Mouse (Mus musculus): Measurements from ENCODE around the gene Taf1d. TPM values are rescaled to one million over a fixed set of nuclear protein-coding genes. Genes with fewer than 3 reads are reported as not detected.

Taf1d gene
- total and polyA plus RNA-seq, 2 experiments from 2014 or later = 46.0 to 49.1 TPM

DNA sequence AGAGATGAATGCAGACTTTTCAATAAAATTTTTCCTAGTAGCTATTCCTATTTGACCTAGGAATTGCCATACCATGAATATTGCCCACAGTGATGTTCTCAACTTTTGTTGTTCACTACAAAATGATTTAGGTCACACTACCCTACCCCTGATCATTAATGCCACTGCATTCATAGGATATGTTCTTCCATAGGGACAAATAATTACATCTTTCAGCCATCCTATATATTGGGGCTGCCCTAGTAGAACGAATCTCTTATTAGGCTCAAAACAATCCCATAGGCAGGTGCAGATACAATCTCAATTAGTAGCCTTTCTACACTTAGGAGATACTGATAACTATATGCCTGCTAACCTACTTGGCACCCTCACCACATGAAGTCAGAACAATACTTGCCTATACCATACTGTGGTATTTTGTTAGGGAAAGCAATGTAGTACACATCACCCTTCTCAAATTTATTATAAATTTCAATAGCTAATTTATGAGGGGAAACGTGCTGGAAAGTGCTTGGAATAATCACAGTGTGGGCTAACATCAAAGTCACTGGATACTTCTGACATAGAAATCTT, 12.2 kb downstream of the Taf1d start:
- H3K4me2 ChIP-seq (ENCODE audit: low read depth, low read length, poor library complexity, severe bottlenecking) = no peak overlapping the region
- no peak overlapping the region for H3K27ac ChIP-seq (ENCODE audit: low read depth, low read length)
- no peak overlapping the region for H3K9ac ChIP-seq (replicated peaks; ENCODE audit: low read length, poor library complexity, severe bottlenecking)
- WGBS = 82% methylated on average over 2 of the region's 2 CpGs
- H3K4me3 ChIP-seq (ENCODE audit: low read depth, low read length) = no peak overlapping the region
- no peaks in the 10 kb centered on the region for H3K27me3 ChIP-seq (ENCODE audit: insufficient read depth, low read length)
- ATAC-seq (ENCODE audit: low FRiP score) = no peak
- H3K4me1 ChIP-seq (ENCODE audit: insufficient read depth, low read length) = no peaks in the 10 kb centered on the region
- TF ChIP-seq CTCF (IDR thresholded peaks at IDR 0.05) = no peak
- H3K36me3 ChIP-seq (ENCODE audit: insufficient read depth, low read length) = peaks cover 32% of the 10 kb centered on the region
- H3K9me3 ChIP-seq (ENCODE audit: low read length) = no peaks in the 10 kb centered on the region
- DNase-seq (ENCODE audit: low spot score) = no peak

DNA sequence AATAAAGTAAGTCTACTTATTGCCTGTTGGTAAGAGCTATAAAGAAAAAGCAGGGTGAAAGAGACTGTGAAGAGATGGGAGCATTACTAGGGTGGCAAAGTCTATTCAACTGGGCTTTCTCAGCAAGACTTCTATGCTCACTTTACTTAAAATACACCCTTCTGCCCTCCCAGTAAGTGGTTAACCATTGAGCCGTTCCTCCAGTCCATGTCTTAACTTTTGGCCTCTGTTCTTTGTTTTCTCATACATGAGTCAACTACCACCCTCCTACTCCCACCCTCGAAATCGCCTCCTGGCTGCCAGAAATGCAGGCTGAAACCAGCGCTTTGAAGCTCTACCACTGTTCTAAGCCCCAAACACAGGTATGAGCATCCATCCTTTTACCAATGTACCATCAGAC, 31.8 kb downstream of the Taf1d start:
- H3K9ac ChIP-seq (replicated peaks; ENCODE audit: low read length, poor library complexity, severe bottlenecking) = no peak overlapping the region
- TF ChIP-seq CTCF (IDR thresholded peaks at IDR 0.05) = no peak
- no peaks in the 10 kb centered on the region for H3K4me1 ChIP-seq (ENCODE audit: insufficient read depth, low read length)
- DNase-seq (ENCODE audit: low spot score) = no peak
- no peak for ATAC-seq (ENCODE audit: low FRiP score)
- no peaks in the 10 kb centered on the region for H3K9me3 ChIP-seq (ENCODE audit: low read length)
- H3K27me3 ChIP-seq (ENCODE audit: insufficient read depth, low read length) = no peaks in the 10 kb centered on the region
- H3K36me3 ChIP-seq (ENCODE audit: insufficient read depth, low read length) = peaks cover 56% of the 10 kb centered on the region
- H3K4me3 ChIP-seq (ENCODE audit: low read depth, low read length) = no peak overlapping the region
- no peak overlapping the region for H3K27ac ChIP-seq (ENCODE audit: low read depth, low read length)
- no peak overlapping the region for H3K4me2 ChIP-seq (ENCODE audit: low read depth, low read length, poor library complexity, severe bottlenecking)
- WGBS = 92% methylated on average over 4 of the region's 4 CpGs

DNA sequence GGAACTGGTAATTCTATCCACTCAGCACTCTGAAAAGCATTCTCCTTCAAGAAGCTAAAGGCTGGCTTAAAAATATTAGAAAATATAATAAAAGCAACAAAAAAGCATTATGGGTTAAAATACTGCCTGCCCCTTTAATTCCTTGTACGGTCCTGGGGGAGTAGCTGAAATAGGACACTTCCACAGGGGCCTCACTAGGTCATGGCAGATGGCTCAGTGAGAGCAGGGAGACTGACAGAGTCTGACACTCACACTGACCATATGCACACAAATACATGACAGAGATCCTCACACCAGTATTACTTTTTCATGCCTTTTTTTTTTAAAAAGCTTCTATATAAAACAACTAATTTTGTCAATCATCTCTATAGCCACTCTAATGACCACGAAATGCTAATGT, 43.9 kb downstream of the Taf1d start:
- Histone ChIP-seq H3K4me3 (ENCODE audit: low read depth, low read length) (no peak overlapping the region), H3K9ac (replicated peaks; ENCODE audit: low read length, poor library complexity, severe bottlenecking) (no peak overlapping the region), H3K9me3 (ENCODE audit: low read length) (no peaks in the 10 kb centered on the region), H3K27ac (ENCODE audit: low read depth, low read length) (no peak overlapping the region), H3K4me1 (ENCODE audit: insufficient read depth, low read length) (no peaks in the 10 kb centered on the region), H3K4me2 (ENCODE audit: low read depth, low read length, poor library complexity, severe bottlenecking) (no peak overlapping the region), H3K27me3 (ENCODE audit: insufficient read depth, low read length) (no peaks in the 10 kb centered on the region), H3K36me3 (ENCODE audit: insufficient read depth, low read length) (peaks cover 20% of the 10 kb centered on the region)
- no peak for TF ChIP-seq CTCF (IDR thresholded peaks at IDR 0.05)
- 86% methylated on average over 2 of the region's 2 CpGs for WGBS
- ATAC-seq (ENCODE audit: low FRiP score) (no peak), DNase-seq (ENCODE audit: low spot score) (no peak)

DNA sequence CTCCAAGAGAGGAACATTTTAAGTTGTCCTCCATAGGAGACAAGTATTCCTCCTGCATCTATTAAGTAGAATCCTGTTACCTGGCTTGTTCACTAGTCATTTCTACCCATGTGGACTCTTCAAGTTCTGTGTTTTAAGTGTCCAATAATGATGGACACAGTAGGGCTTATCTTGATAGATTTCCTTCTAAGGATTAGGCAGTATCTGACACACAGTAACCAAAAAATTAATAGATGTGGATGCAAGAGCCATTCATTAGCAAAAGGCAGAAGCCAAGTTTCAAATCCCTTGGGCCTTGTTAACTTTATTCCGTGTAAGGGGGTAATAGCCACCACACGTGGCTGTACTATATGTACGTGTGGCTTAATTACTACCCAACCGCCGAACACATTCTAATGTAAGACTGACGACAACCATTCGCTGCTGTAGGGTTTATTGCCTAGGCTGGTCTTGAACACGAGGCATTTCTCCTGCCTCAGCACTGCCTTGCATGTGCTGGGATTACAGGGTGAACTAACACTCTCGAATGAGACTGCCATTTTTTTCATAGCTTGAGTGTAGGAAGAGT, 51.0 kb downstream of the Taf1d start:
- WGBS = 0% methylated on average over 9 of the region's 9 CpGs
- no peaks in the 10 kb centered on the region for H3K9me3 ChIP-seq (ENCODE audit: low read length)
- peak overlapping the region; percentile 82 for H3K4me3 ChIP-seq (ENCODE audit: low read depth, low read length)
- H3K27ac ChIP-seq (ENCODE audit: low read depth, low read length) = peak overlapping the region; percentile 86
- H3K36me3 ChIP-seq (ENCODE audit: insufficient read depth, low read length) = no peaks in the 10 kb centered on the region
- DNase-seq (ENCODE audit: low spot score) (no peak), ATAC-seq (ENCODE audit: low FRiP score) (no peak; the same call in 1 of the 2 replicates)
- peak overlapping the region; percentile 83 for H3K9ac ChIP-seq (replicated peaks; ENCODE audit: low read length, poor library complexity, severe bottlenecking)
- TF ChIP-seq CTCF (IDR thresholded peaks at IDR 0.05) = no peak
- no peaks in the 10 kb centered on the region for H3K4me1 ChIP-seq (ENCODE audit: insufficient read depth, low read length)
- H3K4me2 ChIP-seq (ENCODE audit: low read depth, low read length, poor library complexity, severe bottlenecking) = peak overlapping the region; percentile 61
- 0 out of 2 replicates have a peak, but pooled peaks cover 5% of the 10 kb centered on the region for H3K27me3 ChIP-seq (ENCODE audit: insufficient read depth, low read length)

DNA sequence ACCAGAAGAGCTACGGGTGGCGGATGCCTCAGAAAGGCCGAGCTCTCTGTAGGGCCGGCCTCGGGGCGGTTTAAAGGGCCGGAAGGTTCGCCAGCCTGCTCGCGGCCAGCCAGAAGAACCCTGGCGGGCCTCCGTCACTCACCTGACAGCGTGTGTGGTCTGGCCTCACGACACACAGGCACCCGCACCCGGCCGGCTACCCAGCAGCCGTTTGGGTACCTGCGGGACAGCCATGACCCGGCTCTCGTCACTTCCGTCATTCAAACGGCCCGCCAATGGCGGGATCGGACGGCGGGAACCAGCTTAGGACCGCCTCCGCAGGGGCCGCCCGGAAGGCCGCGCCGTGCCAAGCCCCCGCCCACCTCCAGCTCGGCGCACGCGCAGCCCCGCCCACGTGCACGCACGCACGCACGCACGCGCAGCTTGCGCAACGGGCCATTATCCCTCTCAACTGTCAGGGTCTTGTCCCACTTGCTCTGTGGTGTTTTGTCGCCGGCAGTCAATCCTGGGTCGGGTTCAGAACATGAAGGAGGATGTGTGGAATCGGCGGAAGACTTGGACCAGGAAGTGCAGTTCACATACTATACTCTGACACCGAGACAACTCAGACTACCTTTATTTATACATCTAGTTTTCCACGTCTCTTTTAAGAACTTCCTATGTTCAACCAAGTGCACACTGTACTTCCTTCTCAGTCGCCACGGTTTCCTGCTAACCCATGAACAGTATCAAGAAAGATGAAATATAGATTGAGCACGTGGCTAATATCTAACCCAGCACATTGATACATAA, 51.7 kb downstream of the Taf1d start, which contains the start of gene Cep295:
Cep295 (minus strand) TSS at position 305 of the 792 bp plus-strand sequence.
- peak; percentile 100 for ATAC-seq (ENCODE audit: low FRiP score)
- peak; percentile 97 for DNase-seq (ENCODE audit: low spot score)
- H3K9ac ChIP-seq (replicated peaks; ENCODE audit: low read length, poor library complexity, severe bottlenecking) = peak within 1 kb of the TSS; percentile 83
- peak within 1 kb of the TSS; percentile 82 for H3K4me3 ChIP-seq (ENCODE audit: low read depth, low read length)
- peak within 1 kb of the TSS; percentile 86 for H3K27ac ChIP-seq (ENCODE audit: low read depth, low read length)
- H3K4me2 ChIP-seq (ENCODE audit: low read depth, low read length, poor library complexity, severe bottlenecking) = peak within 1 kb of the TSS; percentile 61
- H3K9me3 ChIP-seq (ENCODE audit: low read length) = no peaks in the 10 kb centered on the region
- H3K36me3 ChIP-seq (ENCODE audit: insufficient read depth, low read length) = no peaks in the 10 kb centered on the region
- H3K4me1 ChIP-seq (ENCODE audit: insufficient read depth, low read length) = no peaks in the 10 kb centered on the region
- 2% methylated on average over 60 of the region's 60 CpGs for WGBS
- 0 out of 2 replicates have a peak, but pooled peaks cover 5% of the 10 kb centered on the region for H3K27me3 ChIP-seq (ENCODE audit: insufficient read depth, low read length)
- no peak for TF ChIP-seq CTCF (IDR thresholded peaks at IDR 0.05)

DNA sequence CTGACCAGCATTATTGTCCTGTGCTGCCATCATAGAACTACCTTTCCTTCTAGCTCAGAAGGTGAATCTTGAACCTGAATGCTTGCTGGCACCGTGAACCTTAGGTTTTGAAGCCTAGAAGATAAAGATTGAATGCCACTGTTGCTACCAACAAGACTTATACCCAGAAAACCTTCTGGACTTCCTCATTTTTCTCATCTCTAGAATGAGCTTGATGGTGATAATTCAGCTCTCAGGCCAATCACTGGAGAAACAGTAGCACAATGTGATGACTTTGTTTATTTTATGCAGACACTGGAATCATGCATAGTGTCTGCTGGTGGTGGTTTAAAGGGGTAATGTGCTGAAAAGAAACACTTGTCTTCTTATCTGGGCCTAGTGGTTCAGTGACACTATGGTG, 58.8 kb downstream of the Taf1d start:
- no peaks in the 10 kb centered on the region for H3K36me3 ChIP-seq (ENCODE audit: insufficient read depth, low read length)
- 0 out of 2 replicates have a peak, but pooled peaks cover 5% of the 10 kb centered on the region for H3K27me3 ChIP-seq (ENCODE audit: insufficient read depth, low read length)
- no peaks in the 10 kb centered on the region for H3K9me3 ChIP-seq (ENCODE audit: low read length)
- no peak overlapping the region for H3K9ac ChIP-seq (replicated peaks; ENCODE audit: low read length, poor library complexity, severe bottlenecking)
- TF ChIP-seq CTCF (IDR thresholded peaks at IDR 0.05) = no peak
- no peak for DNase-seq (ENCODE audit: low spot score)
- no peak overlapping the region for H3K4me2 ChIP-seq (ENCODE audit: low read depth, low read length, poor library complexity, severe bottlenecking)
- no peak overlapping the region for H3K4me3 ChIP-seq (ENCODE audit: low read depth, low read length)
- no peaks in the 10 kb centered on the region for H3K4me1 ChIP-seq (ENCODE audit: insufficient read depth, low read length)
- no peak for ATAC-seq (ENCODE audit: low FRiP score)
- H3K27ac ChIP-seq (ENCODE audit: low read depth, low read length) = no peak overlapping the region
- WGBS = 67% methylated on average over 1 of the region's 1 CpGs
